Mouse (Mus musculus): ENCODE results near the gene Ccnd3. TPM values are rescaled to one million over a fixed set of nuclear protein-coding genes. Genes with fewer than 3 reads are reported as not detected.
A peak's percentile ranks its signal among the peaks of the same experiment; 100 is the strongest.

Gene Ccnd3
- total and polyA plus RNA-seq, 2 experiments from 2014 or later = 42.6 to 54.0 TPM

- no peaks in the 10 kb centered on the region for H3K27me3 ChIP-seq (ENCODE audit: insufficient read depth, low read length)
These were observed 38.3 kb downstream of the Ccnd3 start for GRCm38 (mm10) chr17:47543051-47543650.

GRCm38 (mm10) chr17:47545154-47545553, 40.3 kb downstream of the Ccnd3 start:
- Histone ChIP-seq H3K9me3 (ENCODE audit: low read length) (no peaks in the 10 kb centered on the region), H3K9ac (no peak overlapping the region), H3K27me3 (ENCODE audit: insufficient read depth, low read length) (no peaks in the 10 kb centered on the region), H3K4me2 (ENCODE audit: low read depth) (no peak overlapping the region), H3K27ac (ENCODE audit: low read depth, low read length) (no peak overlapping the region), H3K4me1 (ENCODE audit: insufficient read depth) (no peaks in the 10 kb centered on the region), H3K36me3 (ENCODE audit: insufficient read depth) (no peaks in the 10 kb centered on the region), H3K4me3 (ENCODE audit: low read depth, low read length) (no peak overlapping the region)
- TF ChIP-seq CTCF (IDR thresholded peaks at IDR 0.05; ENCODE audit: low read depth) = no peak
- 92% methylated on average over 12 of the region's 12 CpGs for WGBS
- no peak for DNase-seq
- no peak for ATAC-seq

More at GRCm38 (mm10) chr17:47543051-47543650, 38.3 kb downstream of the Ccnd3 start:
- no peak overlapping the region for H3K4me2 ChIP-seq (ENCODE audit: low read depth)
- 76% methylated on average over 7 of the region's 7 CpGs for WGBS
- no peak for TF ChIP-seq CTCF (IDR thresholded peaks at IDR 0.05; ENCODE audit: low read depth)
- DNase-seq (no peak), ATAC-seq (no peak)
- no peaks in the 10 kb centered on the region for H3K4me1 ChIP-seq (ENCODE audit: insufficient read depth)
- no peaks in the 10 kb centered on the region for H3K9me3 ChIP-seq (ENCODE audit: low read length)
- H3K36me3 ChIP-seq (ENCODE audit: insufficient read depth) = no peaks in the 10 kb centered on the region
- H3K27ac ChIP-seq (ENCODE audit: low read depth, low read length) = no peak overlapping the region
- no peak overlapping the region for H3K9ac ChIP-seq
- no peak overlapping the region for H3K4me3 ChIP-seq (ENCODE audit: low read depth, low read length)

- Histone ChIP-seq H3K27me3 (ENCODE audit: insufficient read depth, low read length) (no peaks in the 10 kb centered on the region), H3K9ac (no peak overlapping the region), H3K4me2 (ENCODE audit: low read depth) (peak overlapping the region; percentile 10; the same call in 1 of the 2 replicates), H3K4me3 (ENCODE audit: low read depth, low read length) (no peak overlapping the region), H3K36me3 (ENCODE audit: insufficient read depth) (no peaks in the 10 kb centered on the region), H3K27ac (ENCODE audit: low read depth, low read length) (0 out of 2 replicates have a peak overlapping the region, but pooled peaks have one; percentile 35), H3K4me1 (ENCODE audit: insufficient read depth) (no peaks in the 10 kb centered on the region), H3K9me3 (ENCODE audit: low read length) (no peaks in the 10 kb centered on the region)
- DNase-seq (peak; percentile 51), ATAC-seq (peak; percentile 66)
- TF ChIP-seq CTCF (IDR thresholded peaks at IDR 0.05; ENCODE audit: low read depth) = no peak
- 62% methylated on average over 17 of the region's 17 CpGs for WGBS
These were observed 41.0 kb downstream of the Ccnd3 start for GRCm38 (mm10) chr17:47545861-47546331.

GRCm38 (mm10) chr17:47551049-47551448, 46.2 kb downstream of the Ccnd3 start:
- 55% methylated on average over 7 of the region's 7 CpGs for WGBS
- ATAC-seq = no peak

GRCm38 (mm10) chr17:47552994-47553393, 48.1 kb downstream of the Ccnd3 start:
- H3K4me3 ChIP-seq (ENCODE audit: low read depth, low read length) = no peak overlapping the region
- DNase-seq = no peak
- H3K4me2 ChIP-seq (ENCODE audit: low read depth) = no peak overlapping the region
- TF ChIP-seq CTCF (IDR thresholded peaks at IDR 0.05; ENCODE audit: low read depth) = no peak
- H3K36me3 ChIP-seq (ENCODE audit: insufficient read depth) = no peaks in the 10 kb centered on the region
- H3K9ac ChIP-seq = no peak overlapping the region
- no peaks in the 10 kb centered on the region for H3K9me3 ChIP-seq (ENCODE audit: low read length)
- H3K27ac ChIP-seq (ENCODE audit: low read depth, low read length) = no peak overlapping the region
- no peak for ATAC-seq
- no peaks in the 10 kb centered on the region for H3K27me3 ChIP-seq (ENCODE audit: insufficient read depth, low read length)
- H3K4me1 ChIP-seq (ENCODE audit: insufficient read depth) = no peaks in the 10 kb centered on the region

More at GRCm38 (mm10) chr17:47551049-47551448, 46.2 kb downstream of the Ccnd3 start:
- H3K36me3 ChIP-seq (ENCODE audit: insufficient read depth) = no peaks in the 10 kb centered on the region
- no peak overlapping the region for H3K4me3 ChIP-seq (ENCODE audit: low read depth, low read length)
- no peaks in the 10 kb centered on the region for H3K27me3 ChIP-seq (ENCODE audit: insufficient read depth, low read length)
- no peaks in the 10 kb centered on the region for H3K4me1 ChIP-seq (ENCODE audit: insufficient read depth)
- H3K27ac ChIP-seq (ENCODE audit: low read depth, low read length) = no peak overlapping the region
- no peak overlapping the region for H3K4me2 ChIP-seq (ENCODE audit: low read depth)
- TF ChIP-seq CTCF (IDR thresholded peaks at IDR 0.05; ENCODE audit: low read depth) = no peak
- DNase-seq = no peak
- no peaks in the 10 kb centered on the region for H3K9me3 ChIP-seq (ENCODE audit: low read length)
- H3K9ac ChIP-seq = no peak overlapping the region

- DNase-seq (no peak), ATAC-seq (no peak)
- H3K27me3 ChIP-seq (ENCODE audit: insufficient read depth, low read length) = no peaks in the 10 kb centered on the region
- H3K4me2 ChIP-seq (ENCODE audit: low read depth) = no peak overlapping the region
- WGBS = 61% methylated on average over 10 of the region's 10 CpGs
- TF ChIP-seq CTCF (IDR thresholded peaks at IDR 0.05; ENCODE audit: low read depth) = no peak
- H3K4me1 ChIP-seq (ENCODE audit: insufficient read depth) = no peaks in the 10 kb centered on the region
- H3K9ac ChIP-seq = no peak overlapping the region
- no peaks in the 10 kb centered on the region for H3K9me3 ChIP-seq (ENCODE audit: low read length)
- no peak overlapping the region for H3K4me3 ChIP-seq (ENCODE audit: low read depth, low read length)
- no peak overlapping the region for H3K27ac ChIP-seq (ENCODE audit: low read depth, low read length)
- H3K36me3 ChIP-seq (ENCODE audit: insufficient read depth) = no peaks in the 10 kb centered on the region
These were observed 49.8 kb downstream of the Ccnd3 start for GRCm38 (mm10) chr17:47554621-47555020.

GRCm38 (mm10) chr17:47557179-47557578, 52.3 kb downstream of the Ccnd3 start:
- no peak overlapping the region for H3K4me2 ChIP-seq (ENCODE audit: low read depth)
- H3K36me3 ChIP-seq (ENCODE audit: insufficient read depth) = no peaks in the 10 kb centered on the region
- no peaks in the 10 kb centered on the region for H3K4me1 ChIP-seq (ENCODE audit: insufficient read depth)
- WGBS = 83% methylated on average over 2 of the region's 3 CpGs
- H3K9ac ChIP-seq = no peak overlapping the region
- no peaks in the 10 kb centered on the region for H3K9me3 ChIP-seq (ENCODE audit: low read length)
- H3K4me3 ChIP-seq (ENCODE audit: low read depth, low read length) = no peak overlapping the region
- no peak for ATAC-seq
- no peak for DNase-seq
- no peak overlapping the region for H3K27ac ChIP-seq (ENCODE audit: low read depth, low read length)
- no peak for TF ChIP-seq CTCF (IDR thresholded peaks at IDR 0.05; ENCODE audit: low read depth)
- H3K27me3 ChIP-seq (ENCODE audit: insufficient read depth, low read length) = no peaks in the 10 kb centered on the region
